Mouse (Mus musculus): Measurements from ENCODE around the gene Astn2. TPM values are rescaled to one million over a fixed set of nuclear protein-coding genes. Genes with fewer than 3 reads are reported as not detected.

Gene Astn2
- polyA plus RNA-seq, 1 experiment from 2014 or later = 1.2 TPM

DNA sequence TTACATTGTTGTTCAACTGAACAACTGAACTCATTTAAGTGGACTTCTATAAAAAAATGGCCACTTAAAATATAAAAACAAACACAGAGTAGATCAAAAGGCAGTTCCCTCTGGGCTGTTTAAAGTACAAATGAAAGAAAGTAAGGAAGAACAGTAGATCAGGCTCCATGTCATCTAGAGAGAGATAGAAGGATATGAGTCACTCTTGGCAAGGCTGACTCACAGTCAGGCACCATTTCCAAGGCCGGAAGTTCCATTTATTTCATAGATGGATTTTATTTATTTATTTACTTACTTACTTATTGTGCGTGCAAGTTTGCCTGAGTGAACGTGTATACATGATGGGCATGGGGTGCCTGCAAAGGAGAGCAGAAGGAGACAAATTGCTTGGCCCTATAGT lies 67.0 kb downstream of the Astn2 start:
- Histone ChIP-seq H3K4me3 (ENCODE audit: low read depth, low read length) (no peak overlapping the region), H3K27me3 (ENCODE audit: control insufficient read depth, insufficient read depth, low read length) (no peaks in the 10 kb centered on the region), H3K9ac (ENCODE audit: low read depth, low read length) (no peak overlapping the region), H3K36me3 (ENCODE audit: control insufficient read depth, insufficient read depth, low read length) (no peaks in the 10 kb centered on the region), H3K4me2 (replicated peaks; ENCODE audit: low read depth, low read length) (no peak overlapping the region), H3K27ac (ENCODE audit: low read depth, low read length) (no peak overlapping the region), H3K4me1 (replicated peaks; ENCODE audit: control insufficient read depth, insufficient read depth, low read length) (no peaks in the 10 kb centered on the region), H3K9me3 (ENCODE audit: control insufficient read depth, low read length) (no peaks in the 10 kb centered on the region)
- no peak for DNase-seq (ENCODE audit: low spot score)
- ATAC-seq (ENCODE audit: low FRiP score) = no peak
- WGBS = 89% methylated on average over 3 of the region's 3 CpGs

DNA sequence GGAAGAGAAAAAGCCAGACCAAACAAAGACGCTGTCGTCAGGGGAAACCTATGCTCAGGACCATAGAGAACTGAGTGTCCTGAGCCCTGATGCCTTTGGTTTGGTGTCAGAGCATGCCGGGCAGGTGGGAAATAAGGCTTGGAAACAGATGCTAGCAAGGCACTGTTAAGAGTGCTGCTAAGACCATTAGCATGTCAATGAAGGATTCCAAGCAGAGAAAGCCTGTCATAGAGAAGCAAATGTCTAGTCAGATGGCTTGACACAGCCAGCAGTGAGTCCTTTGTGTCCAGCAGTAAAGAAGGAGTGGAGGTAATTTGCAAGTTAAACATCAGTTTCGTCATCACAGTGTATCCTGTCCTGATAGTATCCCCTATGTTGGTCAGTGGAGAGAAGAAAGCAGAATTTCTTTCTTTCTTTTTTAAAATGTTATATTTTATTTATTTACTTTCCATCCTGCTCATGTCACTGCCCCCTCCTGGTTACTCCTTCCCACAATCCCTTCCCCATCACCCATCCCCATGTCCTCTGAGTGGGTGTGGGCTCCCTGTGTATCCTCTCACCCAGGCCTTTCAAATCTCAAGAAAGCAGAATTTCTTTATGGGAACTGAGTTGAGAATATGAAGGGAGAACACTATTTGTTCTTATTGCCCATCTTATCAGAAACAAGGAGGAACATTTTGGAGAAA lies 73.7 kb downstream of the Astn2 start:
- ATAC-seq (ENCODE audit: low FRiP score) (peak; percentile 86), DNase-seq (ENCODE audit: low spot score) (peak; percentile 54)
- Histone ChIP-seq H3K9ac (ENCODE audit: low read depth, low read length) (no peak overlapping the region), H3K27ac (ENCODE audit: low read depth, low read length) (peak overlapping the region; percentile 47; the same call in 1 of the 2 replicates), H3K36me3 (ENCODE audit: control insufficient read depth, insufficient read depth, low read length) (no peaks in the 10 kb centered on the region), H3K9me3 (ENCODE audit: control insufficient read depth, low read length) (no peaks in the 10 kb centered on the region), H3K4me1 (replicated peaks; ENCODE audit: control insufficient read depth, insufficient read depth, low read length) (no peaks in the 10 kb centered on the region), H3K27me3 (ENCODE audit: control insufficient read depth, insufficient read depth, low read length) (no peaks in the 10 kb centered on the region), H3K4me2 (replicated peaks; ENCODE audit: low read depth, low read length) (no peak overlapping the region), H3K4me3 (ENCODE audit: low read depth, low read length) (no peak overlapping the region)
- WGBS = 12% methylated on average over 4 of the region's 4 CpGs

DNA sequence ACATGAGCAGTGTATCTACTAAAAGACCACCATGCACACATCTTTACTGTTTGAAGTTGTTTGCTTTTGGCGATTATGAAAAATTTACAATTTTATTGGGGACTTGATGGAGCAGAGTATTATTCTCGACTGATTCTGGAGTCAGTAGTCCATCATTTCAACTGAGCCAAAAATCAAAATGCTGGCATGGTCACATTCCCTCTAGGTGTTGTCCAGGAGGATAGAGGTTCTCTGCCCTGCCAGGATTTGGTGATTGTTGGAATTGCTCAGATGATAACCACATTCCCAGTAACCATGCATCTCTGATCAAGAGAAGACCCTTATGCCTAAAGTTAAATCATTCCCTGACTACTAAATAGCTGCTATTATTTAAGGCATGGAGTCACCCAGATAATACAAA lies 83.4 kb downstream of the Astn2 start:
- DNase-seq (ENCODE audit: low spot score) = no peak
- WGBS = 88% methylated on average over 2 of the region's 2 CpGs

DNA sequence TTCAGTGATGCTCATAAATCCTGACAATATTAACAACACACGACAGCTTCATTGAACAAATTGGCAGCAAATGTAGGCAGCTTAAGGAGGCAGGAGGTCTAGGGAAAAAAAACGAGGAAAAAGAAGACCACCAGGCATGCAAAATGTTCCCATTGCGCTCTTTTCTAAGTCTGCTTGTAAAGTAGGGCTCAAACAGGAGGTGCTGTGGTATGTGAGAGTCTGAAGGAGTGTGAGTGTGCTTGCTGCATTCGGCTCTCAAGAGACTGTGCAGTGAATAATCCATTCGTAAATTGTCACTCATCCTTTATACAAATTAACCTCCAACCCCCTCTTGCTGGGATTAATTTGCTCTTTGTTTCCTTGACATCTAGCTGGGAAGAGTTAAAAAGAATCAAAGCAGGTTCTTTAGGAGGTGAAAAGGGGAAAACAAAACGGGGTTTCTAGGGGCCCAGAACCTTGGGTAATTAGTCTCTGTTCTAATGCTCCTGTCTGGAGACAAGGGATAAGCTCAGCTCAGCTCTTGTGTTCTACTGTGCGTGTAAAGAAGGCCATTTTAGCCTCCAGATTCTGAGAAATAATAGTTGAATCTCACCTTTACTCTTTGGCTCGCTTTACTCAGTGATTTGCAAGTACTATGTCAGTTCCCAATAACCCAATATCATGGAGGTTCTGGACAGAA lies 89.5 kb downstream of the Astn2 start:
- DNase-seq (ENCODE audit: low spot score) (peak; percentile 22), ATAC-seq (ENCODE audit: low FRiP score) (no peak)
- 25% methylated on average over 8 of the region's 8 CpGs for WGBS
- Histone ChIP-seq H3K36me3 (ENCODE audit: control insufficient read depth, insufficient read depth, low read length) (no peaks in the 10 kb centered on the region), H3K4me3 (ENCODE audit: low read depth, low read length) (no peak overlapping the region), H3K27ac (ENCODE audit: low read depth, low read length) (no peak overlapping the region), H3K9me3 (ENCODE audit: control insufficient read depth, low read length) (no peaks in the 10 kb centered on the region), H3K27me3 (ENCODE audit: control insufficient read depth, insufficient read depth, low read length) (no peaks in the 10 kb centered on the region), H3K4me2 (replicated peaks; ENCODE audit: low read depth, low read length) (no peak overlapping the region), H3K4me1 (replicated peaks; ENCODE audit: control insufficient read depth, insufficient read depth, low read length) (no peaks in the 10 kb centered on the region), H3K9ac (ENCODE audit: low read depth, low read length) (no peak overlapping the region)

More for the DNA sequence above, 83.4 kb downstream of the Astn2 start:
- no peak overlapping the region for H3K27ac ChIP-seq (ENCODE audit: low read depth, low read length)
- H3K9ac ChIP-seq (ENCODE audit: low read depth, low read length) = no peak overlapping the region
- H3K9me3 ChIP-seq (ENCODE audit: control insufficient read depth, low read length) = no peaks in the 10 kb centered on the region
- no peaks in the 10 kb centered on the region for H3K36me3 ChIP-seq (ENCODE audit: control insufficient read depth, insufficient read depth, low read length)
- H3K27me3 ChIP-seq (ENCODE audit: control insufficient read depth, insufficient read depth, low read length) = no peaks in the 10 kb centered on the region
- no peaks in the 10 kb centered on the region for H3K4me1 ChIP-seq (replicated peaks; ENCODE audit: control insufficient read depth, insufficient read depth, low read length)
- H3K4me2 ChIP-seq (replicated peaks; ENCODE audit: low read depth, low read length) = no peak overlapping the region
- no peak overlapping the region for H3K4me3 ChIP-seq (ENCODE audit: low read depth, low read length)
- ATAC-seq (ENCODE audit: low FRiP score) = no peak

DNA sequence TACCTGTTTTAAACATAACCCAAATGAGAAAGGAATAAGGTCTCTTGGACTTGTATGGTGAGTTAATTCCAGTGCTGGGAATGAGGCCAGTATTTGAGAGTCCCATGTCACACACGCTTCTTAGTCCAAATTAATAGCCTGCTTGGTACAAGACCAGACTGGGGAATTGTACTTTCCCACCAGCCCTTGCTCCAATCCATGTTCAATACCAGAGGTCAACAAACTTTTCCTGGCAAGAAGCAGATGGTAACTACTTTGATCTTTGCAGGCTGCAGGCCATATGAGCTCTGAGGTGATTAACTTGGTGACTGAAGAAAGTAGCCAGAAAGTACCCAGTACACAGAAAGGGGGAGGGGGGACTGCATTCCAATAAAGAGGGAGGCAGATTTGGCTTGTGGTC lies 91.7 kb downstream of the Astn2 start:
- no peaks in the 10 kb centered on the region for H3K9me3 ChIP-seq (ENCODE audit: control insufficient read depth, low read length)
- no peaks in the 10 kb centered on the region for H3K36me3 ChIP-seq (ENCODE audit: control insufficient read depth, insufficient read depth, low read length)
- H3K4me2 ChIP-seq (replicated peaks; ENCODE audit: low read depth, low read length) = no peak overlapping the region
- H3K4me1 ChIP-seq (replicated peaks; ENCODE audit: control insufficient read depth, insufficient read depth, low read length) = no peaks in the 10 kb centered on the region
- H3K27me3 ChIP-seq (ENCODE audit: control insufficient read depth, insufficient read depth, low read length) = no peaks in the 10 kb centered on the region
- no peak overlapping the region for H3K27ac ChIP-seq (ENCODE audit: low read depth, low read length)
- DNase-seq (ENCODE audit: low spot score) (no peak), ATAC-seq (ENCODE audit: low FRiP score) (no peak)
- no peak overlapping the region for H3K9ac ChIP-seq (ENCODE audit: low read depth, low read length)
- H3K4me3 ChIP-seq (ENCODE audit: low read depth, low read length) = no peak overlapping the region
- WGBS = 85% methylated on average over 1 of the region's 1 CpGs

DNA sequence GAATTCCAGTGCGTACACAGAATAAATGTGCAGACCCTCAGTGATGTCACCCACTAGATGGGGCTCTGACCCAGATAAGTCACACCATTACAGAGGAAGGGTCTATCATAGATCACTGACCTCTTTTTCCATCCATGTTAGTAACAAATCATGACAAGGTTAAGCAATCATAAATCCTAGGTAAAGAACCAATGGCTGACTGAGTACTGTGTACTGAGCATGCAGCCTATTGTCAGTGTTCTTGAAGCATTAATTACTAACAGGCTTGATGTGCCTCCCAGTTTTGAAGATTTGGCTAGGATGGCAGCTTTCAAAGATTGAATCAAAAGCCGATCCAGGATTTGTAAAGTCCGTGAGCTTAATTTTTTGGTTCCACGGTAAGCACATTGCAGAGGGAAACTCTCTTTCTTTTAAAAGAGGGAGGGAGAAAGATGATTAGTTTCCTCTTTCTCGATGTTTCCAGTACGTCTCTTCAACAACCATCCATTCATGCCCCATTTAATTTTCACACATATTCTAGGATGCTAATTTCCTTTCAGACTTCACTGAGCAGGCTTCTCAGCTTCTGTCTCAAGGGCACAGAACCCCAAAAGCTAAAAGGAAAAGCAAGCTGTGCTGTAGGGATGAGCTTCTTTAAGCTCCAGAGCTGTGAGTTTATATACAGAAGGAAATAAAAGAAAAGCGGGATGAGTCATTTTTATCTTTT lies 93.9 kb downstream of the Astn2 start:
- Histone ChIP-seq H3K27ac (ENCODE audit: low read depth, low read length) (no peak overlapping the region), H3K4me3 (ENCODE audit: low read depth, low read length) (no peak overlapping the region), H3K27me3 (ENCODE audit: control insufficient read depth, insufficient read depth, low read length) (no peaks in the 10 kb centered on the region), H3K4me2 (replicated peaks; ENCODE audit: low read depth, low read length) (no peak overlapping the region), H3K9ac (ENCODE audit: low read depth, low read length) (no peak overlapping the region), H3K36me3 (ENCODE audit: control insufficient read depth, insufficient read depth, low read length) (no peaks in the 10 kb centered on the region), H3K4me1 (replicated peaks; ENCODE audit: control insufficient read depth, insufficient read depth, low read length) (no peaks in the 10 kb centered on the region), H3K9me3 (ENCODE audit: control insufficient read depth, low read length) (no peaks in the 10 kb centered on the region)
- WGBS = 80% methylated on average over 7 of the region's 7 CpGs
- ATAC-seq (ENCODE audit: low FRiP score) (no peak), DNase-seq (ENCODE audit: low spot score) (no peak)

DNA sequence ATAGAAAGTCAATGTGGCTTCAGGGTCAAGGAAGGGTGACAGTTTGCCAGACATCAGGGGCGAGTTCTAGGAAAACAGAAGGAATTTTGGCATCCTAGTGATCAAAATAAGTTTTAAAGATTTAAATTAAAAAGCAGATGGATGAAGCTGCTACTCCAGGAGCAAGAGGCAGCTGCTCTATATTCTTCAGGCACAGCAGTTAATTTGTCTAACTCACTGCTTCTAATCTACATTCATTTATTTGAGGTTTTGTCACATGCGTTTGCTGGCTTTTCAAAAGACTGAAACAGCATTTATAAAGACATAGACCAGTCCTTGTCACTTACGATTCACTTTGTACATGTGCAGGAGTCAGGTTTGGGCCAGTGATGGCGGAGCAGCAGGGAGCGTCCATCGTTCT lies 98.0 kb downstream of the Astn2 start:
- WGBS = 60% methylated on average over 6 of the region's 6 CpGs

DNA sequence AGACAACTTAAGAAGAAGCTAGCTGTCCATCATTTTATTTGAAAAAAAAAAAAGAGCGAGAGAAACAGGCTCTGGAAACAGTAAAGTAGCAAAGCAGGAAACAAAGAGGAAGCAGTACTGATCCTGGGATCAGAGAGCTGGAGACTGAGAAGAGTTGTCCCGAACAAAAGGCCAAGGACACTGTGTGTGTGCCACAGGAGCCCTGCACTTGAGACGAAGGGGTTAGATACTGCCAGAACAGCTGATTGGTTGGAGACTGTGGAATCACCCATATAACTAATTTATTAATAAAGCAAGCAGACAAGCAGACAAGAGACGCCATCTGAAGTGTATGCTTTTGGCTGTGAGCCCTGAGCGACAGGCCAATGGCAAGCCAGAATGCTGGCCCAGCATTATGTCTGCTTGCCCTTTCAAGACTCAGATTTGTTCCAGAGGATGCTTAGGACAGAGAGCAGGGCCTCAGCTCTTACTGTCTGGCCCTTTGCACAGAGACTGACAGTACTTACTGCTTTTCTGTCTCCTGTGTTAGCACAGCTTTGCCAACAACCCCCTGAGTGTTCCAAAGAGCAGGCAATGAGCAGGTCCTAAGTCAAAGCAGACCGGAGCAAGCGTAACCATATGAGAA lies 101.6 kb downstream of the Astn2 start:
- Histone ChIP-seq H3K4me1 (replicated peaks; ENCODE audit: control insufficient read depth, insufficient read depth, low read length) (no peaks in the 10 kb centered on the region), H3K27me3 (ENCODE audit: control insufficient read depth, insufficient read depth, low read length) (no peaks in the 10 kb centered on the region), H3K4me3 (ENCODE audit: low read depth, low read length) (no peak overlapping the region), H3K9ac (ENCODE audit: low read depth, low read length) (no peak overlapping the region), H3K27ac (ENCODE audit: low read depth, low read length) (no peak overlapping the region), H3K9me3 (ENCODE audit: control insufficient read depth, low read length) (no peaks in the 10 kb centered on the region), H3K36me3 (ENCODE audit: control insufficient read depth, insufficient read depth, low read length) (no peaks in the 10 kb centered on the region), H3K4me2 (replicated peaks; ENCODE audit: low read depth, low read length) (no peak overlapping the region)
- no peak for ATAC-seq (ENCODE audit: low FRiP score)
- DNase-seq (ENCODE audit: low spot score) = no peak
- 78% methylated on average over 7 of the region's 7 CpGs for WGBS

More for the DNA sequence above, 98.0 kb downstream of the Astn2 start:
- ATAC-seq (ENCODE audit: low FRiP score) (no peak), DNase-seq (ENCODE audit: low spot score) (no peak)
- H3K9me3 ChIP-seq (ENCODE audit: control insufficient read depth, low read length) = no peaks in the 10 kb centered on the region
- H3K4me3 ChIP-seq (ENCODE audit: low read depth, low read length) = no peak overlapping the region
- no peaks in the 10 kb centered on the region for H3K4me1 ChIP-seq (replicated peaks; ENCODE audit: control insufficient read depth, insufficient read depth, low read length)
- no peak overlapping the region for H3K9ac ChIP-seq (ENCODE audit: low read depth, low read length)
- no peak overlapping the region for H3K4me2 ChIP-seq (replicated peaks; ENCODE audit: low read depth, low read length)
- H3K27ac ChIP-seq (ENCODE audit: low read depth, low read length) = no peak overlapping the region
- H3K36me3 ChIP-seq (ENCODE audit: control insufficient read depth, insufficient read depth, low read length) = no peaks in the 10 kb centered on the region
- no peaks in the 10 kb centered on the region for H3K27me3 ChIP-seq (ENCODE audit: control insufficient read depth, insufficient read depth, low read length)

Data from hindbrain, embryonic 11.5 days (tissue).